Mouse (Mus musculus) frontal cortex, postnatal 25 days (tissue): ENCODE results near the gene Gja5.

Experiments used
- DNase-seq, 2 experiments: peaks; one replicate each; pipeline ENCODE4 v3.0.0; 2022; ENCODE audit warnings: low spot score in 2 of 2

Gene Gja5

GRCm38 (mm10) chr3:96936241-96936640, 31.7 kb downstream of the Gja5 start:
- no peak for DNase-seq

GRCm38 (mm10) chr3:96937606-96938005, 33.1 kb downstream of the Gja5 start:
- no peak for DNase-seq

GRCm38 (mm10) chr3:96938738-96939137, 34.2 kb downstream of the Gja5 start:
- peak; percentile 90 to 92 for DNase-seq

DNA sequence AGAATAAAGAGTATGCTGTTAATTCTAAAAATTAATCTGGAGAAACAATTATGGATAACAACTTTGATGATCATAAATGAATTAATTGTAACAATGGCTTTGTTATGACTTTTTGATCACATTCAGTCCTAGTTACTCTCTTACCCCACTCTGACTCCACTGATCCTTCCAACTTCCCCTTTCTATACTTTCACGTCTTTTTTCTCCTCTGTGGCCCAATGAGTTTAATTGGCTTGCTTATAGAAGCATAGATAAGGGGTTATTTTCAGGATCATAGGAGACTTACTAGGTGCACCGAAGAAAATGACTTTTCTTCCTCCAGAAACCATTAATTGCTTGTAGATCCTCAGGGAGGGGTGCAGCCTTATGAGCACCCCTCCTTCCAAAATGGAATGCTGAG, 38.2 kb downstream of the Gja5 start:
- no peak for DNase-seq

DNA sequence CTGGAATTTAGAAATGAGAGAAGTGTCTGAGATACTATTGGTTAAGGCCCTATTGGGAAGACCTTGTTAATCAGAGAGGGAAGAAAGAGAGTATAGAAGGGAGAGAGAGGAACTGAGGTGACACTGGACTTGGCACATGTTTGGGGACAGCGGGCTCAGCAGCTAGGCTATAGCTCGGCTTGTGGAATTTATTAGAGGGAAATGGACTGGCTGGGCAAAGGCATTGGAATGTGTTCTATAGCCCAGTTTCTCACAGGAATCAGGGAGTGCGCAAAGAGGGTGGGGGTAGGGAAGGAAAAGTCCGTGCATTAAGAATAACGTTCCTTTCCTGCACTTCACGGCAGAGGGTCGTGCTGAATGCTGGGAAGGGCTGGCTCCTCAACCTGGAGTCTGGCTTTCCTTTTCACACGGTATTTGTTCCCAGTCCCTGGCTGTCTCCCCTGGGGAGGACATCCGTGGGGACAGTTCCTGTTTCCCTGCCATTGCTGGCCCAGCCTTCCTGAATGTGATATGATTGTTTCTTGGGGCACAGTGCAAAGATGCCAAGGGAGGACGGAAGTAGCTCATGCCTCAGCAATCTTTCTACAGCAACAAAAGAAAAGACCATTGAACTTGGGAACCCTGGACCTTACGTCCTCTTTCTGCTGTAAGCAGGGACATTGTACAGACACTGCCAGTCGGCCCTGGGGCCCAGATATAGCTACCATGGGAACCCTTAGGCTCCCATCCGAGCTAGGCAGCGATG, 49.2 kb downstream of the Gja5 start:
- no peak for DNase-seq

DNA sequence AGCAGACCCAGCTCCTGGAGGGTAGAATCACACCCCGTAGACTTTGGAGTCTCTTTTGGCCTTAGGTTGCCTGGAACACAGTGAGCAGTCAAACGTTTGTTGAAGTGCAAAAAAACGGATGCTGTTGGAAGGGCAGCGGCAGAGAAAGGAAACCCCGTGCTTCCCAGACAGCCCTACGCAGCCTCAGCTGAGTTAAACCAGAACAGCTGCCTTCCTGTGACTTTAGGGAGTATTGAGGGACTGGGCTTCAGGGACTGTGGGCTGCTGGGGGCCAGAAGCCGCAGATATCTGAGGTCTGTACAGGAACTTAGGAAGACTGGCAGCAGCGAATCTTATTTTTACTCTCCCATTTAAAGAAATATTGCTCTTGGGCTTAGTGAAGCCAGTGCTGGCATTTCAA, 56.1 kb downstream of the Gja5 start:
- no peak for DNase-seq

DNA sequence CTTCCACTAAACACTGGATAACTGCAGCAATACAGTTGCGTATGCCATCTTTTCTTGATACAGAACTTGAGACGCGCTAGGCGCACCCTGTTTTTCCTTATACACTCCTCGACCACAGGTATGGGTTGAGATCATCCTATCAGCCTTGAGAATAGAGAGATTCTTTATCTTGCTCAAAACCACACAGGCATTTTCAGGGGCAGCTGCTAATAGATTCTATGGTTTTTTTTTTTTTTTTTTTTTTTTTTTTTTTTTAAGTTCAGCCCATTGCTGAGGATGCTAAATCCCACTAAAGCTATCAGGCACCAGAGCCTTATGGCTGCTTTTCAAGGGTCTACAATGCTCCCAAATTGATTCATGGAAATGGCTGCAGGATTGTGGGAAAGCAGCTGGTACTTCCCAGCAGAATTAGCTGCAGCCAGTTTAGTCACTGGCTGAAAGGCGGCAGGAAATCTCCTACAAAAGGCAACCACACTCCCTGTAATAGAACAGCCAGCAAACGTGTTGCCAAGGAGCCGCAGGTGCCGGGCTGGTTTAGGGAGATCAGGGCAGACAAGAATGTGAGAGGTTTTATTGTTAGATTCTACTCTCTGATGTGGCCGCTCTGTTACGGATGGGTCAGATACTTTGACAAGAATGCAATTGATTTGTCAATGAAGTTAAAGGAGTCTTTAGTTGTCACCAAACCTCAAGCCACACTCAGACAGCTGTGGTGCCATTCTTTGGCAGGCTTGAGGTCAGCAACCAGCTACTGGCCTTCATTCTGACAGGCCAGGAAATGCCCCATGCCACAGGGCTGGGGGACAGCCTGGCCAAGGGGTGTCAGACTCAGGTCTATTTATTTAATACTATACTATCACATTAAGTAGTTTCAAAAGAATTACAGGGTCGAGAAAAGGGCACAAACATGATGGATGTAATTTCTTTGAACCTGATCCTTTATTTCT, 58.9 kb downstream of the Gja5 start:
- no peak for DNase-seq

DNA sequence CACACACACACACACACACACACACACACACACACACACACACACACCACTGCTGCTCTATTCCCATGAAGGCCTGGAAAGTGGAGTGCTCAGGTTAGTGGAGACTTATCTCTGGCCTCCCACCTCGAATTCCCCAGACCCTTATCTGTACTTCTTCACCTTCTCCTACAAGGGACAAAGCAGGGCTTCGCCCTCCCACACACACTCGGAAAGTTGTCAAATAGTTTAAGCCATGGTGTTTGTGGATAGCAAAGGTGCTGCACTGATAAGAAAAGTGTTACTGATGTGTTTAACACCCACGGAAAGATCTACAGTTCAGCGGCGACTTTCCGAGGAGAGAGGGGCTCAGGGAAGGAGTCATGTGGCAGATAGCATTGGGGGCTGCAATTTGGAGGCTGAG, 66.5 kb downstream of the Gja5 start:
- DNase-seq, result no peak

GRCm38 (mm10) chr3:96974467-96974866, 70.0 kb downstream of the Gja5 start:
- no peak for DNase-seq

DNA sequence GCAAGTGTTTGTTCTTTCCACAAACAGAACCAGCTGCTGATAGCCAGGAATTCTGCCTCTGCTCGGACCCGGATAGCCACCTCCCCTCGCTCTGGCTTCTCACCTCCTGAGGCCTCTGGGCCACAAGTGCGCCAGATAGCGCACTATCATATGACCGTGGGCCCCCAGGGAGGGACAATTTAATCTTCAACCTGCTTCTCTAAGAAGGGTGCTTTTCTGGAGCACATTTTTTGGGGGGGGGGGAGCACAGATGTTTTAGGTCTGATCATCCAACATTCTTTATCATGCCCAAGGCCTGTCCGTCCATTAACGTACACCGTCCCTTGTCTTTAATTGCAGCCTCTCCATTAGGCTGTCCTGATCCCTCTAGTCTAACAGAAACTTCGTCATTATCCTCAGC, 71.1 kb downstream of the Gja5 start:
- DNase-seq, result no peak

DNA sequence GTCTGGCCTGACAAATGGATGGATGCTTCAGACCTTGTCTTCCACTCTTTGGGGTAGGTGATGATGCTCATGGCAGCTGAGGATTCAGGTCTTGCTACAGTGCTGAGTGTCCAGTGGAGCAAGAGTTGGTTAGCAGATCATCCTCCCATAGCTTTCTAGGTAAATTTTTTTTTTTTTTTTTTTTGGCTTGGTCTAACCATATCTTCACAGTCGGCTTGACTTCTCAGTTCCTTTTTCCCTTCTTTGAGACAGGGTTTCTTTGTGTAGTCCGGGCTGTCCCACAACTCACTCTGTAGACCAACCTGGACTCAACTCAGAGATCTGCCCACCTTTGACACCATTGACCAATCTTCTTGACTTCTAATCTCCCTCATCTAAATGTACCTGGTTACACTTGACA, 73.0 kb downstream of the Gja5 start:
- DNase-seq, result no peak

DNA sequence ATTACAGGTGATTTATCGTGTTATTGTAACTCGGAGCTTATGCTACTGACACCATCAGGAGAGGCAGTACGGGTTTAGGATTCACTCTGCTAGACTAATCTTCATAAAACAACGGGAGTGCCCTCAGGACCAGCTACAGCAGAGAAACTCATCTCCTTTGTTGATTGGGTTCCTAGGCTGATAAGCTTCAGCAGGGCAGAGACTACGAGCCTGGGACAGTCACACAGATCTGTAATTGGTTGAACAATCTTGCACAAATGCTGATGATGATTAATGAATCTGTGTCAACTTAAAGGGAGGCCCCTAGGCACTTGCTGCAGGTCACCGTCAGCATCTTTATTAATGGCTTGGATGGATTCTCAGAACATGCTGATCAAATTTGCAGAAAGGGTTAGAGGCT, 74.0 kb downstream of the Gja5 start:
- no peak for DNase-seq

DNA sequence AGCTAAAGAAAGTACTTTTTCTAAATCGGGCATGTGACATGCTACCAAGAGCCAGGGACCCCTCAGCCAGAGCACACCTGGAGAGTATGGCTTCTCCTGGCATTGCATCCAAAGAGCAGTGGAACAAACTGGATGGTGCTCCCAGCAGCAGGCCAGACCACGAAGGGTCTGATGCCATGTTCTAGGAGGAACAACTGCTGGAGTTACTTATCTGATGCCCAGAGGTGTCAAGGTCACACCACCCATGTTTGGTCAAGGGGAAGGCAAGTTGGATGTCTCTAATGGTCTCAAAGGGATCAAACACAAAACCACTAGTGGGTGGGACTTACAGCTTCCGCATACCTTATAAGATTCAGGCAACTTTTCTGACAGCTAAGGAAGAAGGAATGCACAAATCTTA, 74.5 kb downstream of the Gja5 start:
- DNase-seq, result no peak

DNA sequence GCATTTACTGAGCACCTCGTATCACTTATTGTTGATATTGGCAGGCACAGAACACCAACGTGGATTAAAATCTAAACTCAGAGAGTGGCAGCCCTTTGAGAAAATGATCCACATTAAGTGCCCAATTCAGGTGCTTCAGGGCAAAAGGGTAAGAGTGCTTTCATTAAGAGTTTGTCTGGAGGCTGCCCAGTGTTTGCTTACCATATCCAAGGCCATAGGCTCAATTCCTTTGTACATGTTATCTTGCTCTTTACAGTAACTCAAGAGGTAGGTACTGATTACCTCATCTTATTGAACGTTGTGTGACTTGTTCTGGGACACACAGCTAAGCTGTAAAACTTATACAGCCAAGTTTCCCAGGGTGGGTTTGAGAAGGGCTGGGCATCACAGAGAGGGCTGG, 77.3 kb downstream of the Gja5 start:
- DNase-seq, result no peak

DNA sequence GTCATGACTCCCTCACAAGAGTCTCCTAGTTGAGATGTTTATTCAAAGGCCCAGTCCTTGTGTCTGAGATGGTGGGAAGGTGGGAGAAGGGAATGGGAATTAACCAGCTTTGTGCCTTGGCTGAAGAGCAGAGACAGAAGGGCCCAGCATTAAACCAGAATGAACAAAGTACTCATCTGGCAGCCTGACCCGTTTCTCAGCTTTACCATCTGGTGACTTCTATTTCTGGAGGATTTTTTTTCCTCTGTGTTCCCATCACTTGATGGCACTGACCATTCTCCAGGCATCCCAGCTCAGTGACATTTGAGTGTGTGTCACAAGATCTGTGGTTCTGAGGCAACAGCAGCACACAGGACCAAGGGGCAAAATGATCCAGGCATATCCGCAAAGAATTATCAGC, 78.2 kb downstream of the Gja5 start:
- no peak for DNase-seq

DNA sequence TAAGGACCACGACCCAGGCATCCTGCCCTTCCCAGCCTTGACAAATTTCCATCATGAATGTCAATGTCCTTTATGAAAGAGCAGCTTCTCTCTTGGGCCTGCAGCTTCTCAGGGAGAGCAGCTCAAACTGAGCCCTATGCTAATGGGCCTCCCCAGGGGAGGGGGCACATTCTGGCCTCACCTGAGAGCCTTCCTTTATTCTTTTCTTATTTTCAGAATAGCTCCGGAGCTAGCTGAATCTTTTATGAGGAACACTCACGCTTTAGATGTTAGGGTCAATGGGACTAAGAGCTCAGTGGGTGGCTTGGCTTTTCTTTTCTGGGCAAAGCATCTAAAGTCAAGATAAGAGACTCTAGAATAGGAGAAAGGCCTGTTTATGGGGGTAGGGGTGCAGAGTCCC, 88.0 kb downstream of the Gja5 start:
- no peak for DNase-seq

- DNase-seq, result no peak
These were observed 93.3 kb downstream of the Gja5 start for GRCm38 (mm10) chr3:96997770-96998169.

DNA sequence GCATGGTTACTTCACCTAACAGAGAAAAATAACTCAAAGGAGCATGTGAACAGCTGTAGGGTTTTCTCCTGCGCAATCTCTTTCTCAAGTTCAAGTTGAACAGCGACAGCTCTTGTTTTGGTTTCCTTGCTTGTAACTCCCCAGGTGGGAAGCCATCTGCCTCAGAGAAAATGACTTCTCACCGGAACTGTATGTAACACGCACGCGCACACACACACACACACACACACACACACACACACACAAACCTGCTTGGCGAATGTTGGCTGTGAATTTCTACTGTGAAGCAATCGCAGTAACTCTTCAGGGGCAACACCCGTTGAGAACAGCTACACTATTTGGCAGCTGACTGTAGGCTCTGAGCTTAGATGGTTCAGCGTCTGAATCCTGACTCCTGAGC, 98.6 kb downstream of the Gja5 start:
- DNase-seq, result no peak

GRCm38 (mm10) chr3:97004509-97004908, 100.0 kb downstream of the Gja5 start:
- no peak for DNase-seq

DNA sequence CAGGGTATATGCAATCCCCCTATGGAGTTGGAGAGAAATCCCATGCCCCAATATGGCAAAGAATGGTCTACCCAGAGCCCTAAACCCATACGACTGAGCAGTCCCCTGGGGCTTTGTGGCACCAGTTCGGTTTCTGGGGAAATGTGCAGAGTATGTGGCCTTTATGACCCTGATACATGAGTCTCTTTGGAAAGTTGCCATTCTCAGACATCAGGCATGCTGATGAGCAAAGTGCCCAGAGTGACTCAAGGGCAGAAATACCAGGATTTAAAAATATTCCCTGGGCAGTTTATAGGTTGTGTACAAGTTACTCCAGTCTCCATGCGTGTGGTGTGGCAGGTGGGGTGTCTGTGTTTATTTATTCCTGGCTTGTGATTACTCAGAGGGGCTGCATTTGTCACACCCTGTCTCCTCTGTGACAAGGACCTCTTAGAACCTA, 102.5 kb downstream of the Gja5 start:
- no peak for DNase-seq

DNA sequence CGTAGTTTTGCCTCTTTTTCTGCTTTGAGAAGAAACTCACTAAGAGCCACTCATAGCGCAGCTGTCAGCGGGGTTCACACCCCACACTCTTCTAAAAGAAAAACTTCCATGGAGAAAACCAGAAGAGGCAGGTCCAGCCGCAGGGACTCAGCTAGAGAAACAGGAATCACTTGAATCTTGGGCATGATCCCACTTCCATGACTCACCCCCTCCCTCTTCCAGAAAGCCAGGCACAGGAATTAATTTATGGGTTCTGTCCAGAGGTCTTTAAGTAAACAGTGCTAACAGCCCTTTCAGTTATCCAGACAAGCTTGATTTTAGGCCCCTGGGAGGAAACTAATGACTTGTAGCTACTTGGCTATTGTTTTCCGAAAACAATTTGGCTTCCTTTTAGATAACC, 120.7 kb downstream of the Gja5 start:
- DNase-seq, result no peak

GRCm38 (mm10) chr3:97032053-97032496, 127.6 kb downstream of the Gja5 start:
- no peak for DNase-seq

GRCm38 (mm10) chr3:97035558-97035957, 131.1 kb downstream of the Gja5 start:
- DNase-seq, result no peak
